Mouse (Mus musculus) heart, postnatal 0 days (tissue): Measurements from ENCODE around the gene Rho.

ENCODE experiments used
- CTCF ChIP-seq: IDR thresholded peaks from 2 replicates; pipeline ENCODE4 v1.5.1; 2016; ENCODE audit warnings: antibody characterized with exemption, control low read depth, low read depth
- EP300 ChIP-seq: IDR thresholded peaks from 2 replicates; pipeline ENCODE4 v1.6.1; 2016; ENCODE audit warnings: antibody characterized with exemption, low read depth

DNA sequence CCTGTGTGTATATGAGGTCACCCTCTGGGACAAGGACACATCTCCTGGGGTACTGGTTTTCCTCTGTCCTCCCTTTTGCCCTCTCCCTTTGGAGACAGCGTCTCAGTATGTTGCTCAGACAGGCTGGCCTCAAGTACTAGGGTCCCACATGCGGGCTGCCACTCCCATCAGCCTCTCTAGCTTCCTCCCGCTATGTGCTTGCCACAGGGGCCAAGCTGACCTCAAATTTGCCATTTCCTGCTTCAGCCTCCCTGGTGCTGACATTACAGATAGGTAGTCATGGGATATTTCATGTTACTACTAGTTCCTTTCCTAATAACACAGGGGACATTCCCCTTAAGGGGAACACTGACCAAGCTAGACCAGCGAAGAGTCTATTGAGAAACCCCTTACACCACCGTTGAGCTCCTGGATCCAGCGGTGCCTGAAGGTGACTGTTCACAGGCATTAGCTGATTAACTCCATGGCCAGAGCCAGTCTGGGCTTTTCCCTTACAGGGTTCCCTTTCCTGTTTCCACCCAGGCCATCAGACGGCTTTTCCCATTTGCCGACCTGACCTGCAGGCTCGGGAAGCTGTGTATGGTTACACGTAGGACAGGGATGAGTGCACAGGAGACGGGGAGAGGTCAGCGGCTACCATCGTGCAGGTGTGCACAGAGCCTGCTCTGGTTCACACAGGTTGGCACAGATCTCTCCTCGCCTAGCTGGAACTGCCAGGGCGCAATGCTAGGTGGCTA, 41.8 kb downstream of the Rho start:
- no peak for TF ChIP-seq EP300
- TF ChIP-seq CTCF: no peak
